Mouse (Mus musculus) frontal cortex, postnatal 36 days (tissue): ENCODE results near the gene Ripor3.

Source experiments
- DNase-seq, 2 experiments: peaks; one replicate each; pipeline ENCODE4 v3.0.0; 2022; ENCODE audit warnings: low spot score in 2 of 2

Gene Ripor3

DNA sequence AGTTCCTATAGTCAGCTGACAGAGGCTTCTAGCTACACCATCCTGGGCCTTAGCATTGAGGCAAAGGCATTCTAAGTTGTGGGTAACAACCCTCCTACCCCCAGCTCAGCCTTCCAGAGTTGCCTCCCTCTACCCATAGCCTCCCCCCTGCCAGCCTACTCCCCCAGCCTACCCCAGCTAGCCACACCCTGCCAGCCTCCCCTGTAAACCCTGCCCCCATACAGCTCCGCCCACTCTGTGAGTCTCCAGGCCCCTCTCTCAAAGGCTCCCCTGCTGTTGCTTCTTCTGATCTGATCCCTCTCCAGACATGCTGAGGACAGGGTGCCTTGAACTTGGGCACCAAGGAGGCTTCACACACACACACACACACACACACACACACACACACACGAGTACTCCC, 21.4 kb upstream of the Ripor3 start:
- DNase-seq: no peak

DNA sequence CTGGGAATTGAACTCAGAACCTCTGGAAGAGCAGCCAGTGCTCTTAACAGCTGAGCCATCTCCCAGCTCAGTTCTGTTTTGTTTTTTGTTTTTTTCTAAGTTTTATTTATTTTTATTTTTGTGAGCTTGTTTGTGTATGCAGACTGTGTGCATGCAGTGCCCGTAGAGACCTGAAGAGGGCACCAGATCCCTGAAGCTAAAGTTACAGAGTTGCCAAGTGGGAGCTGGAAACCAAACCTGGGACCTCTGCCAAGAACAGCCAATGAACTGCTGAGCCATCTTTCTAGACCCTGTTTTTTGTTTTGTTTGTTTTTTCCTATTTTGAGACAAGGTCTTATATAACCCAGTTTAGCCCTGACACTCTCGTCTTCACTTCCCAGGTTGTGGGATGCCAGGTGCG, 18.0 kb upstream of the Ripor3 start:
- no peak for DNase-seq

DNA sequence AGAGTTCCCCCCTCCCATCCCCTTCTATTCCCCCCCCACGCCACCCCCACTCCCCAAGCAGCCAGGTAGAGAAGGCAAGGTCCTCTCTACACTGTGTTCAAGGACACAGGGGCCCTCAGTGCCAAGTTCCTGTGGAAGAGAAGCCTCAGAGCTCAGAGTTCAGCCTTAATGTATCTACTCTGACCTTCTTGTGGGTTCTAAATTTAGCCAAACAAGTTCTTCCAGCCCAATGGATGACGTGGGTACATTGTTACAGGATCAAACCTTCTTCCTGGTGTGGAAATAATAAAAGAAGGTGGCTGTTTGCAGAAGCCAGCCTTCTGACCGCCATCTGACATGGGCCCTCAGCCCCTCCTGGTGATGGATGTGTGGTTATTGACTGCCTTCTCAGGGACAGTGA, 16.0 kb upstream of the Ripor3 start:
- no peak for DNase-seq

DNA sequence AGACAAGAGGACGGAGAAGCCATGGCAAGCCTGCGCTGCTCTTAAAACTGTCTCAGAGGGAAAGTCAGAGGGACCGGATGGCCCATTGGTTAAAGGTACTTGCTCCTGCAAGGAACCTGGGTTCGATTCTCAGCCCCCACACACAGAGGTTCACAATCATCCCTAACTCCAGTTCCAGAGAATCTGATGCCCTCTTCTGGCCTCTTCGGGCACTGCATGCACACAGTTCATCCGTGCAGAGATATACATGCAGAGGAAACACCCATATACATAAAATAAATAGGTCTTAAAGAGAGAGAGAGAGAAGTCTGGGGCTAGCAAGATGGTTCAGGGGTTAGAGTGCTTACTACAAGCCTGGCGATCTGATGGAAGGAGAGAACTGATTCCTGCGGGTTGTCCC, 15.5 kb upstream of the Ripor3 start:
- no peak for DNase-seq

DNA sequence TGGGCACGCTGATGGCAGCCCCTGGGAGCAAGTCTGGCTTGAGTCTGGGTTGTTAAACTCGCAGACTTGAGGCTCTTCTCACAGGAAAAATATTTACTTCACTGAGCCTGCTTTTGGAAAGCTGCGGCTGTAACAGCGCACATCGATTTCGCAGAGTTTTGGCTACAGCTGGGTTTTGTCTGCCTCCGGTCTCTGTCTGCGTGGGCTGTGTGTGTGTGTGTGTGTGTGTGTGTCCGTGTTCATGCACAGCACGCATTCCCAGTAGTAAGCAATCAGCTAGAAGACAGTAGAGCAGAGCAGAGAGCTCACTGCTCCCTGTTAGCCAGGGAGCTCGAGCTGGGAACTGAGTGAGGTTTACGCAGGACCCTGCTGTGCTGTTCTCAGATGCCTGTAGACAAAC, 14.8 kb upstream of the Ripor3 start:
- DNase-seq: peak; percentile 53 to 76

DNA sequence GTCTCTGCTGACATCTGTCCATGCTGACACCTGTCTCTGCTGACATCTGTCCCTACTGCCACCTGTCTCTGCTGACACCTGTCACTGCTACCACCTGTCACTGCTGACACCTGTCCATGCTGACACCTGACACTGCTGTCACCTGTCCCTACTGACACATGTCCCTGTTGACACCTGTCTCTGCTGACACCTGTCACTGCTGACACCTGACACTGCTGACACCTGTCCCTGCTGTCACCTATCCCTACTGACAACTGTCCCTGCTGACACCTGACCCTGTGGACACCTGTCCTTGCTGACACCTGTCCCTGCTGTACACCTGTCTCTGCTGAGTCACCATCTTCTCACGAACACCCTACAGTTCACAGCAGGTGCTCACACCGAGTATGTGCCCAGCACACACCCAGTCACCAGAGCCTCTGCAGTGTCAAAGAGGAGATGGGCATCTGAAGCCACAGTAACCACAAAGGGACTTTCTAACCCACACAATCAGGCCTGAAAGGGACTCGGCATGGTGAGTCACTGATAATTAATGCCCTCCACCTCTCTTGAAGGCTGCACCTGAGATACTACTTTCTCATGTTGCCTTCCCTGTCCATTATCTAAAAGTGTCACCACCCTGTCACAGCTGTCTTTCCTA, 13.5 kb upstream of the Ripor3 start:
- no peak for DNase-seq

DNA sequence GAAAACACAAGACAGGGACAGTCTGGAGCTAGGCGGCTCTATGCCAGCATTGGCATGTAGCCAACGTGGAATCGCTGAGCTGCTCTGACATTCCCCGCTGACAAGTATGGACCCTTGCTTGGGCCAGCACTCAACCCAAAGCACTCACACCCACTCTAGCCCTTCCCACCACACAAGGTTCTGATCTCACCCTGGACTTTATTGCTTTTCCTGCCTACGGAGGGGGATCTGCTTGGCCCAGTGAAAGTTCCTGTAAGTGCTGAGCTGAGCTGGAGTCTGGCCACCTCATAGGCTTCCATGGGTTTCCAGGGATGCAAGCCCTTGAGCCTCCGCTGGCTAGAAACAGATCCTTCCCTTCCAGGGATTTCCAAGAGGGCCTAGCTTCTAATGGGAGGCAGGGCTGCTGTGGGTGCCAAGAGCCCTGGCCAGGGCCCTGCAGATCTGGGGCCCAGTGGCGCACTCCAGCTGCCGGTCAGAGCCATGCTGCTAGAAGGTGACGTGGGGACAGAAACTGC, 8.8 kb upstream of the Ripor3 start:
- peak in 1 of 2 experiments; percentile 6 for DNase-seq

DNA sequence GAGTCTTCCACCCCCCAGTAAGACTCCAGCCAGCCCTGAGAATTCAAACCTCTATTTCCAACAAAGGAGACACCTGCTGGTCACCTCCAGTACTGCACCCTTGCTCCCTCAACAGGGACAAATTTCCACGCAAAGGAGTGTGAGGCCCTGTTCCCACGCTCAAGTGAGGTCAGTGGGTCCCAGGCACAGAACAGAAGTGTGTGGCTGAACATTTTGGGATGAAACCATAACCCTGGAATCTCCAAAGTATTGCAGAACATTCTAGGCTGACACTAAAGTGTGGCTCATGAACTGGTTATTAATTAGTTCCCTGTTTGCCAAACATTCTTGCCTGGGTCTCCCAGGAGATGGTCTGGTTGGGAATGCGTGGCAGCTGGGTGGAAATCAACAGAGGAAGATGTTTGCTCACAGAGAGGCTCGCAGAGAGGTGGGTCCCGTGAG, 6.6 kb upstream of the Ripor3 start:
- DNase-seq: peak; percentile 50 to 52

DNA sequence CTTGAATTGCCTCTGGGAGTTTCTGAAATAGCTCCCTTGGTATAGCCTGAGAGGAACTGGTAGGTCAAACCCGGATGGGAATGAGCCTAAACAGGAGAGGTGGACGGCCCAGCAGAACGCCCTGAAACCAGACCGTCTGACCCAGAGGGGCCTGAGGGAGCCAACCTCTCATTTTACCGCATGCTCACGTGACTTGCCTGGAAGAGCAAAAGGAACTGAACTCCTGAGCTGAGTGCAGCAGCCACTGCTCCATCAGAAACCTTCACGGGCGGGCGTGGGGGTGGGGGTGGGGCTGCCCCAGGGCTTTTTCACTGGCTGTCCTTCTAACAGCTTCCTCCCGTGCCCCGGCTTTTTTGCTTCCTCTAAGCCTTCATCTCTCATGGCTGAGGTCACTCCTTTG, 475 bp upstream of the Ripor3 start:
- DNase-seq: no peak

DNA sequence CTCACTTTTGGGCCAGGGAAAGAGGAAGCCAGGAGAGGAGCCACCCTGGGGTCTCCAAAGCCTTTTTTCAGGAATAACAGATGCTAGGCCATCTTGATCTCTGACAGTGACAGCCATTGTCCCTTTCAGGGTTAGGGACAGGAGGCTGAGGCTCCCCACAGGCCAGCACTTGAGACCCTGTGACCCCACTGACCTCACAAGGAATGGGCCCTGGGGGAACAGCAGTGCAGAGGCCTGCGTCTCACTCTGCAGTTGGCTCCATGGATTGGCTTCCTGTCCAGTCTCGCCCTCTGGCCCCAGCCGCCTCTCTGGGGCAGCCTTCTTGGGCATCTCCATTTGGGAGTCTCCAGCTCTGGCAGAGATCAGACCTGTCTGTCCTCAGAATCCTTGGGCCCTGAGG, 2.3 kb downstream of the Ripor3 start:
- DNase-seq: no peak

DNA sequence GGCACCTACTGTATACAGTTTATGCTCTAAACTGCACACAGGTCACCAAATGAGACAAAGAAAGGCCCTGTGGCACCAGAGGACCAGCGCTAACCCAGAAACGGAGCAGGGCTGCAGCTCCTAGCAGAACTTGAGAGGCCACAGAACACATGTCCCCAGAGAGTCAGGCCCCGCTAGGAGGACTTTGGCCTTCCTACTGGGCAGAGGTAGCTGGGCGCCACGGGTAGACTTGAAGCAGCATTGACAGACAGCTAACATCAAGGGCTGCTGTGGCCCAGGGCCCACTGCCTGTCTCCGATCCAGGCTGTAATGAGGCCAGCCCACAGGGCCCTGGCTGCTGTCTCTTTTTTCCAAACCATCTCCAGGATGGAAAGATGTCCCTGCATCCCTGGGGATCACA, 3.9 kb downstream of the Ripor3 start:
- no peak for DNase-seq

DNA sequence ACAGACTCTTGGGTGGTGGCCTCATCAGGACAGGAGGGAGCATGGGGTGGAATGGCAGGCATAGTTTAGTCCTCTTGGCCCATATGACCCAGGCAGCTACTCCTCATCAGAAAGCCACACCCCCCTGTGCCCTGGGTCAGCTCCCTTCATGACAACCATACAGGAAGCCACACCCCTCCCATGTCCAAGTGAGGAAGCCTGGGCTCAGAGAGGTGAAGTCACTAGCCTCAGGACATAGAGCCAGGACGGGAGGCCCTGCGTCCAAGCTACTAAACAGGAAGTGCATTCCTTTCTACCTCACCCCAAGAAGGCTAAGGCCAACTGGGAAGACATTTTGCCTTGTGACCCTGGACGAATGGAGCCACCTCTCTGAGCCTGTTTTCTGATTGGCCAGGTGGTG, 4.8 kb downstream of the Ripor3 start:
- DNase-seq: no peak

DNA sequence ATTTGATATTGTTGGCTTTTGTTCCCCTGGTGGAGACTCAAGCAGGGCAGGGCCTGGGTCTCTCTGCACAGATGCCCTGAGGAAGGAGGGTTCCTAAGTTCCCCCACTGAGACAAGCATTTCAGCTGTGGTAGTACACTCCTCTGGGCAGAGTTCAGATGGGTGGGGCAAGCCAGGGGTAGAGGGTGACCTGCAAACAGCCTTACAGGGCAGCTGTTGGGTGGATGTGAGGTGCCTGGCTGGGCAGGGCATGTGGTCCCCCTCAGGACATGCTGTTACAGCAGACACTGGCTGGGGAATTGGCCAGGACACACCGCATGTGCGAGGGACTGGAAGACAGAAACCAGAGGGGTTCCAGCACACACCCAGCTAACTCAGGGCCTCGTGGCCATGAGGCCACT, 5.4 kb downstream of the Ripor3 start:
- no peak for DNase-seq

DNA sequence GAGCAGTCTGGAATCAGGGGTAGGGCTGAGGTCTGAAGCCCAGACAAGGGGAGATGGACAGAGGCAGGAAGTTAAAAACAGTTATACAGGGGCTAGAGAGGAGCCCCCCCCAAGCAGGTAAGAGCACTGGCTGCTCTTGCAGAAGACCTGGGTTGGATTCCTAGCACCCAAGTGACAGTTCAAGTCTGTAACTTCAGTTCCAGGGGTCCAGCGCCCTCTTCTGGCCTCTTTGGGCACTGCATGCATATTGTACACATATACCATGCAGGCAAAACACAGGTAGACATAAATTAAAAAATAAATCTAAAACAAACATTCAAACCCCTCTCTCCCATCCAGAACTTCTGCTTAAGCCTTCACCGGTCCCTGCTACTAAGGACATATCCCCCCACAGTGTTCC, 6.0 kb downstream of the Ripor3 start:
- no peak for DNase-seq

DNA sequence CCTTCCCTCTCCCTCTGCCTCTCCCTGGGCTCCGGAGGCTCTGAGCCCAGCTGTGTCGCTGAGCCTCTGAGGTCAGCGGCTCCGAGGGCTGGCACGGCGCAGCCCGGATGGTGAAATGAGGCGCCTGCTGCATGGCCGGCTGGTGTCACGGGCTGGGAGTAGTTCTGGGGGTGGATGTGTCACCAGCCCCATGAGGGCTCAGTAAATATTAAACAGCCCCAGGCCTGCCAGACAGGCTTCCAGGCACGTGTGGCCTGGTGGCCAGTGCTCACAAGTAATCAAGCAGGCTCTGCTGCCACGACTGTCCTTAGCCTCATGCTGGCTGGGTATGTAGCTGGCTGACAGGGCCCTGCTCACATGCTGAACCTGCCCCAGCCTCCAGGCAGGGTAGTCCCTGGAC, 7.0 kb downstream of the Ripor3 start:
- DNase-seq: no peak

DNA sequence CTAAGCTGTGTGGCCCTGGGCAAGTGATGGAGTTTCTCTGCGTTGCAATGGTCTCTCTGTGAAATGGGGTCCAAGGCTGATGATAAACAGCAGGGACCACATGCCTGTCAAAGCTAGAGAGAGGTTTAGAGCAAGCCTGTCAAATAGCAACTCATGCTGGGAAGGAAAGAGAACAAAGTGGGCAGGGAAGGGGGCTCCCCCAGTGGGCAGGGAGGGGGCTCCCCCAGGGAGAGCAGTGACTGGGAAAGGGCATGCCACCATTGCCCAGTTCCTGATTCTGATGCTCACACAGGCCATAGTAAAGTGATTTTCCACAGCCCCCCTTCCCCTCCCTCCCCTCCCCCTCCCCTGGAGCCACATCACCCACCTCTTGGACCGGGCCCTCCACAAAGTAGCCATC, 7.5 kb downstream of the Ripor3 start:
- DNase-seq: no peak

DNA sequence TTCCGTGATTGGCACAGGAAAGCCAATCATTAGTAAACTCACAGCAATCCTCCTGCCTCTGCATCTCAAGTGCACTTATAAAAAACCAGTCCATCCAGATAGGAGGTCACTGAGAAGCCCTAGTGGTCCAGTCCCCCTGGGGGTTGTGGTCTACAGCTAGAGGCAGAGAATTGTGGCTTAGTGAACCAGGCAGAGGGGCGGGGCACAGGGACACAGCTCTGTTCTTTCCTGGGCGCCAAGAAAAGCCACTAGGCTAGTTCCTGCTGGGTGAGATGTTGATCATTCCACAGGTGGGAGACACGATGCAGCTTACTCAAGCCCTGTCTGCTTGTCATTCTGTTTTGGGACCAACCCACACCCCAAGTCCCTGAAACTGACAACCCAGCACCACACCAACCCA, 8.2 kb downstream of the Ripor3 start:
- DNase-seq: no peak

DNA sequence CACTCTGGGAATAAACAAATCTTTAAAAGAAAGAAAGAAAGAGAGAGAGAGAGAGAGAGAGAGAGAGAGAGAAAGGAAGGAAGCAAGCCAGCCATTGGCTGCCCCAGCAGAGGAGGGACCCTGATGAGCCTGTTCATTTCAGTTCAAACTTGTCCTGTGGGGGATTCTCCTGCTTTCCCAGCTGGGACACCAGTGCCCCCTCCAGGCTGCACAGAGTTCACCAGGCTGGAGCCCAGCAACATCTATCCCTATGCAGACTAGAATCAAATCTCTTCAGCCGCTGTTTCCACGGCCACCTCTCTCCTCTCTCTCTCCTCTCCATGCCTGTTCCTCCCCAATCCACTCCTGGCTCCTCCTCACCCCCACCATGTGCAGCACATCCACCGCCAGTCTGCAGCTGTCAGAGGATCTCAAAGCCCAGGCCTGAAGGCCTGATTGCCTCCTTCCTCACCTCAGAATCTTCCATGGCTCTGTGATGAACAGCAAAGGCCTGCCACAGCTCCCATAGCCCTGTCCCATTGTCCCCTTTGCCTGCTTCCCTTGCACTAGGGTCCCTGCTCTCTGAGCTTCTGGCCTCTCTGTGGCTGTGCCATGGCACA, 11.2 kb downstream of the Ripor3 start:
- no peak for DNase-seq

DNA sequence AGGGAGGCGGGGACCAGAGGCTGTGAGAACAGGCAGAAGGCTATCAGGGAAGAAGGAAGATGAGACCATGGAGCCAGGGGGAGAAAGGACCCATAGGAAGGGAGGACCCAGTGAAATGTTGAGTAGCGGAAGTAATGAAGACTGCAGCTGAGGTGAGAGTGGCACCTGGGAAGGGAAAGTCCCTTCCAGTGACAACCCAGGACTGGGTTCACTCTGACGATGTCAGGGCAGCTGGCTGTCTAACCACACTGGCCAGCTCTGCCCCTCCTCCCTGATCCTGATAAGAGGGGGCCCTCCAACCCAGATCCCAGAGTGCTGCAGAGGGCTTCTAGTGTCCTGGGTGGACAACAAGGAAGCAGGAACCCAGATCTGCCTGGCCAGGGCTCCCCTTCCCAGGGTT, 12.9 kb downstream of the Ripor3 start:
- DNase-seq: no peak

DNA sequence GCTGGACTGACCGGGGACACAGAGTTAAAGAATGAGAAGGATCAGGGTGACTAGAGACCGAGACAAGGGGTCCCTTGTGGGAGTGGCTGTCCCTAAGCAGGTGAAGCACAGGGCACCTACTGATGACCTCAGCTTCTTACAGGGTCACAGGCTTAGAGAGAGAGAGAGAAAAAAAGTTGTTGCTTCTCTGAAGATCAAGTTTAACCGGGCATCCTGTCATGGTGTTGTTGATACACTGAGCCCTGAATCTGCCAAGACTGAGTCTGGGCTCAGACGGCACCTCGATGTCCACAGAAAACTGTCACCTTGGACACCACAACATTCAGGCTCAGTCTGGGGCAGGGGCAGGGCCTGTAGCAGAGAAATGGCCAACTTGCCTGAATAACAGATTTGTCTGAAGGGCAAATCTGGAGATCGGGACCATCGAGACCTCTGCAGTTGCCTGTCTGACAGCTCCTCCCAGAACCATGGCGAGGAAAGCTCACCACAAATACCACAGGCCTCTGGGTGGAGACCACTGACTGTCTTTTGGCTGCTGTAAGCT, 13.7 kb downstream of the Ripor3 start:
- no peak for DNase-seq

DNA sequence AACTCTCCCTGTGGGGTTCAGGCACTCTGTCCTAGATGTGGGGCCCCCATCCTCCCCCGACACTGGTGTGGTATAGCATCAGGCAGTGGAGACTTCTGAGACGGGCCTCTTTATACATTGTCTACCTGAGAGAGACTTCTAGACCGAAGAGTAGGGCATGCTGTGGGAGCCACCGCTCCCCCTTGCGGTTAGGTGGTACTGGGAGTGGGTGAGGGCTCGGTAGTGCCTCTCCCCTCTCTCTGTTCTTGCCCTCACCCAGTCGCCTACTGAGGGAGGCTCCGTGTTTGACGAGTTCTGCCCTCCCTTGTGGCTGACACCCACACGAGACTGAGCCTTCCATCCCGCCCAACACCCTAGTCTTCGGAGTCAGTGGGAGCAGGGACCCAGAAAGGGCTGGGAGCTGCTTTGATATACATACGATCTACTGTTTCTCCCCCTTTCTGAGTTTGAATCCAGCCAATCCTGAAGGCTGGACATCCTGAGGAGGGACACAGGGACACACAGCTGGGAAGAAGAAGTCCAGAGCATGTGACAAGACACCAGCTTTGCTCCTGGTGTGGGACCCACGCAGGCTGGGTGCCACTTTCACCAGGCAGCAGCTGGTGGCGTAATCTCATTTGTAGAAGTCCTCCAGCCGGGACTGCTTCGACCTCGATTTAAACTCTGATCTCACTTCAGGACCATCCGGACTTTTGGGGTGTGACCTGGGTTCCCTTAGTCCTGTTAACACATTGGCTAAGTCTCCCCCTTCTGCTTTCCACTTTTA, 14.4 kb downstream of the Ripor3 start:
- DNase-seq: no peak

DNA sequence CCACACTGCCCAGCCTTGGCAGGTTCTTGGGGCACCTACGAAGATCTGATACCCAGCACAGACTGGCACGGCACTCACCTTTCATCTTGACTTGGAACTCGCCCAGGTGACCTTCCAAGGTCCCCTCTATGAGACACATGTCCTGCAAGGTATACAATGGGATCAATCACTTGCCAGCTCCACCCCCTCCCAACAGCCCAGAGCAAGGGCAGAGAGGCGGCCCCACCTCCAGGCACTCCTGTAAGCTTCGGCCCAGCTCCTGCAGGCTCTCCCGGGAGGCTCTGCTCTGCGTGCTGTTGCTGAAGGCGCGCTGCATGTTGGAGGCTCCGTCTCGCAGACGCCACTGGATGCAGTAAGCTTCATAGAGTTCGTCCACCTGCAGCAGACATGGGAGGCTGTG, 17.2 kb downstream of the Ripor3 start:
- no peak for DNase-seq

DNA sequence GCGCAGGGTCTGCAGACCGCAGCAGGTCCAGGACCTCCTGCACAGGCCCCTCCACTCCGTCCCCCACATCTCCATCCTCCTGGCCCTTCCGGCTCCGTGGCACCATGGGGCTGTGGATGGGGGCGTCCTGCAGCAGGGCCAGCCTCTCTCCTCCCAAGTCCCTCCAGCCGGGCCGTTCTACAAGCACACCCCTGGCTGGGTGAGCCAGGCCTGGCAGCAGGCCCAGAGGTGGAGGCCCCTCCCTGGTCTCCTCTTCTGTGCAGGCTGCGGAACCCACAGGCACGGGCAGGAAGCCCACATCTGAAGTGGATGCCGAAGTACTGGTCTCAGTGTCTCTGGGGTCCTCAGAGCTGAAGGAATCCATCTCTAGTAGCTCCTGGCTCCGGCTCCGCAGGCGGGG, 21.1 kb downstream of the Ripor3 start:
- no peak for DNase-seq
